Mouse (Mus musculus): Measurements from ENCODE around the gene Uroc1. TPM values are rescaled to one million over a fixed set of nuclear protein-coding genes. Genes with fewer than 3 reads are reported as not detected.

The Uroc1 gene
- total RNA-seq, 4 experiments from 2014 or later: 0.11 TPM; not detected in 3

GRCm38 (mm10) chr6:90350011-90350410 lies 16.9 kb downstream of the Uroc1 start:
- no peak for DNase-seq (ENCODE audit: low spot score in 2 of 2)

GRCm38 (mm10) chr6:90358142-90358541 lies 25.1 kb downstream of the Uroc1 start:
- DNase-seq (ENCODE audit: low spot score in 2 of 2): no peak

- DNase-seq (ENCODE audit: low spot score in 2 of 2): no peak
These were observed 26.4 kb downstream of the Uroc1 start for GRCm38 (mm10) chr6:90359445-90359844.

GRCm38 (mm10) chr6:90360024-90360781 lies 27.1 kb downstream of the Uroc1 start:
- peak; percentile 62 to 69 for DNase-seq (ENCODE audit: low spot score in 2 of 2)

- no peak for DNase-seq (ENCODE audit: low spot score in 2 of 2)
These were observed 28.0 kb downstream of the Uroc1 start for GRCm38 (mm10) chr6:90360922-90361614.

- no peak for DNase-seq (ENCODE audit: low spot score in 2 of 2)
These were observed 30.2 kb downstream of the Uroc1 start for GRCm38 (mm10) chr6:90363301-90363700.

GRCm38 (mm10) chr6:90368976-90369724 lies 36.1 kb downstream of the Uroc1 start, which contains the start of gene Zxdc:
Zxdc (plus strand) TSS chr6:90369492.
- peak; percentile 99 for DNase-seq (ENCODE audit: low spot score in 2 of 2)

- peak in 1 of 2 experiments; percentile 17 for DNase-seq (ENCODE audit: low spot score in 2 of 2)
These were observed 36.9 kb downstream of the Uroc1 start for GRCm38 (mm10) chr6:90369725-90370553.

- DNase-seq (ENCODE audit: low spot score in 2 of 2): no peak
These were observed 41.6 kb downstream of the Uroc1 start for GRCm38 (mm10) chr6:90374647-90375046.

- no peak for DNase-seq (ENCODE audit: low spot score in 2 of 2)
These were observed 44.6 kb downstream of the Uroc1 start for GRCm38 (mm10) chr6:90377708-90378107.

- DNase-seq (ENCODE audit: low spot score in 2 of 2): no peak
These were observed 48.4 kb downstream of the Uroc1 start for GRCm38 (mm10) chr6:90381465-90381864.

GRCm38 (mm10) chr6:90390629-90391028 lies 57.5 kb downstream of the Uroc1 start:
- no peak for DNase-seq (ENCODE audit: low spot score in 2 of 2)

- DNase-seq (ENCODE audit: low spot score in 2 of 2): no peak
These were observed 60.9 kb downstream of the Uroc1 start for GRCm38 (mm10) chr6:90393948-90394347.

GRCm38 (mm10) chr6:90395751-90396150 lies 62.7 kb downstream of the Uroc1 start:
- DNase-seq (ENCODE audit: low spot score in 2 of 2): no peak

- no peak for DNase-seq (ENCODE audit: low spot score in 2 of 2)
These were observed 64.2 kb downstream of the Uroc1 start for GRCm38 (mm10) chr6:90397291-90397690.

- DNase-seq (ENCODE audit: low spot score in 2 of 2): no peak
These were observed 75.5 kb downstream of the Uroc1 start for GRCm38 (mm10) chr6:90408632-90409031.

GRCm38 (mm10) chr6:90410972-90411371 lies 77.9 kb downstream of the Uroc1 start:
- no peak for DNase-seq (ENCODE audit: low spot score in 2 of 2)

GRCm38 (mm10) chr6:90411926-90412325 lies 78.8 kb downstream of the Uroc1 start:
- no peak for DNase-seq (ENCODE audit: low spot score in 2 of 2)

Measured in gastrocnemius, adult 8-10 months (tissue).